Mouse (Mus musculus) megakaryocyte, embryonic 14.5 days (primary cell): ENCODE measurements around the gene Fuz.

Experiments
- FLI1 ChIP-seq: IDR thresholded peaks from 2 replicates; pipeline ENCODE4 v1.6.1; 2012; ENCODE audit warnings: low read length, inconsistent platforms, mixed read lengths
- GATA1 ChIP-seq: IDR thresholded peaks from 3 replicates; pipeline ENCODE4 v1.6.1; 2012; ENCODE audit warnings: mixed read lengths, low read length, inconsistent platforms, borderline replicate concordance

DNA sequence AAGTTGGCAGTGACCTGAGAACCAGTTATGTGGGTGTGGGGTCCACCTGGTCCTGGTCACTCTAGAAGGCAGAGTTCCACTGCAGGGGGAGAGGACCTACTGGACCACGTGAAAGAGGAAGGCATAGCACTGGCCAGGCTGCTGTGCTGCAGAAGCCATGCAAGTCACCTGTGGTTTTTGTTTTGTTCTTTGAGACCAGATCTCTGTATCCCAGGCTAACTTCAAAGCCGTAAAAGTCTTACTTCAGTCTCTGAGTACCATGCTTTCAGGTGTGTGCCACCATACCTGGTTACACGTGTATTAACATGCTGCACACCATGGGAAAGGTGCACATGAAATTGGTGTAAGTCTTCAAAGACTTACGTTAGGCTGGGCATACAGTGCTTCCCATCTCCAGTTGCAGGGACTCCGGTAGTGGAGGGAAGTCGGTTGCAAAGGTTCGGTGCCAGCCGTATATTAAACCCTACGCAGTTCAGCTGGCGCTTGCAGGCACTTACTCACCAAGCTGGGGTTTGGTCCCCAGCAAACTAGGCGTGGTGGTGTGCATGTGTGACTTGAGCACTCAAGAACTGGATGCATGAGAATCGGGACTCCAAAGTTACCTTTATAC is 44.1 kb upstream of the Fuz start:
- no peak for TF ChIP-seq GATA1
- no peak for TF ChIP-seq FLI1
